Mouse (Mus musculus) cerebellum, adult 2 months (tissue): ENCODE results near the gene Klrb1f.

ENCODE experiments used
- CTCF ChIP-seq: fragments of 200-500 bp; IDR thresholded peaks from 2 replicates; pipeline ENCODE4 v1.5.1; 2011; ENCODE audit warnings: low read depth, mild to moderate bottlenecking, control low read depth, low read length, moderate library complexity, borderline replicate concordance; ENCODE audit not compliant: insufficient read depth
- POLR2A ChIP-seq: fragments of 200-500 bp; IDR thresholded peaks from 2 replicates; pipeline ENCODE4 v1.6.1; 2011; ENCODE audit warnings: low read length, control low read depth, borderline replicate concordance; ENCODE audit not compliant: insufficient read depth

DNA sequence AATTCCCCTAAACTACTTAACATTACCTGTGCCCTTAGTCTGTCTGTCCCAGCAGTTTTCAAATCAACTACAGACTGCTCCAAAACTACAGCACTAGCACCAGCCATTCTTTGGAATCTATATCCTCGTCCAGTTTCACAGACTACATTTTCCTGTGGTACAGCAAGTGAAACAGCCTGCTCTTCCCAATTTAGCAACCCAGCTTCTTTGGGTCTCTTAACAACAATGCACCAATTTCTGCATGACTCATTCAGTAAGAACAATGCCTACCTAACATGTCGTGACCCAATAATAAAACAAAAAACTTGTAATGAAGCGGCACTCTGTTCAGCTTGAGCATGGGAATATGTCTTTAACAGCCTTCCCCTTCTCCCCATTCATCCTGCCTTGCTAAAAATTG, 19.7 kb downstream of the Klrb1f start:
- TF ChIP-seq CTCF (no peak), POLR2A (no peak)
